Mouse (Mus musculus) G1E (cell line): Measurements from ENCODE around the gene Dohh.

Source experiments
- CTCF ChIP-seq: IDR thresholded peaks from 2 replicates; pipeline ENCODE4 v1.5.1; 2012; ENCODE audit warnings: low read depth, low read length, inconsistent platforms, mixed read lengths
- GATA1 ChIP-seq: IDR thresholded peaks from 2 replicates; pipeline ENCODE4 v1.6.1; 2012; ENCODE audit warnings: borderline replicate concordance, low read length, inconsistent platforms, mixed read lengths
- TAL1 ChIP-seq: conservative IDR thresholded peaks from 2 replicates; pipeline ENCODE4 v1.6.1; 2012; ENCODE audit warnings: low read depth, low read length, inconsistent platforms, mixed read lengths

GRCm38 (mm10) chr10:81389373-81389772 lies 5.1 kb downstream of the Dohh start:
- no peak for TF ChIP-seq CTCF
- TF ChIP-seq TAL1: no peak
- no peak for TF ChIP-seq GATA1
